Mouse (Mus musculus) limb, embryonic 11.5 days (tissue): ENCODE results near the gene Psmb8. TPM values are rescaled to one million over a fixed set of nuclear protein-coding genes. Genes with fewer than 3 reads are reported as not detected.

Source experiments
- ATAC-seq: fragments of 200-750 bp; cut with Nextera tagmentation; 2 replicates; pipeline ENCODE4 v1.8.0; 2017; ENCODE audit warnings: low read depth; ENCODE audit not compliant: insufficient number of reproducible peaks, low FRiP score, low TSS enrichment
- DNase-seq: peaks from one replicate; pipeline ENCODE4 v3.0.0-alpha.2; 2015; ENCODE audit warnings: low spot score
- H3K27ac ChIP-seq: fragments of 300-500 bp; sonication (generic); replicated peaks from 2 replicates; pipeline ENCODE4 v1.5.1; 2014; ENCODE audit warnings: low read depth, mild to moderate bottlenecking, low read length
- H3K27me3 ChIP-seq: fragments of 300-500 bp; sonication (generic); 2 replicates; pipeline ENCODE4 v1.6.1; 2014; ENCODE audit warnings: mild to moderate bottlenecking, low read length, mixed read lengths; ENCODE audit not compliant: control insufficient read depth, insufficient read depth
- H3K36me3 ChIP-seq: fragments of 300-500 bp; sonication (generic); 2 replicates; pipeline ENCODE4 v1.6.1; 2014; ENCODE audit warnings: mild to moderate bottlenecking, low read length, moderate library complexity, mixed read lengths; ENCODE audit not compliant: control insufficient read depth, insufficient read depth
- H3K4me1 ChIP-seq: fragments of 300-500 bp; sonication (generic); 2 replicates; pipeline ENCODE4 v1.6.1; 2014; ENCODE audit warnings: low read length, mixed read lengths; ENCODE audit not compliant: control insufficient read depth, insufficient read depth
- H3K4me2 ChIP-seq: fragments of 300-500 bp; sonication (generic); 2 replicates; pipeline ENCODE4 v1.6.1; 2014; ENCODE audit warnings: low read depth, mild to moderate bottlenecking, moderate library complexity; ENCODE audit not compliant: severe bottlenecking
- H3K4me3 ChIP-seq: fragments of 300-500 bp; sonication (generic); 2 replicates; pipeline ENCODE4 v1.5.1; 2014; ENCODE audit warnings: low read depth, low read length
- H3K9ac ChIP-seq: fragments of 300-500 bp; sonication (generic); 2 replicates; pipeline ENCODE4 v1.6.1; 2014; ENCODE audit warnings: mild to moderate bottlenecking, low read length
- H3K9me3 ChIP-seq: fragments of 300-500 bp; sonication (generic); 2 replicates; pipeline ENCODE4 v1.6.1; 2016; ENCODE audit warnings: low read length; ENCODE audit not compliant: control insufficient read depth
- WGBS: fragments of 180-500 bp; shearing (Covaris S2); extraction: QIAGEN DNeasy Blood & Tissue Kit; methylation state at CpG from one replicate; pipeline ENCODE4 v1.1.7; 2014; 5-methylcytosine and 5-hydroxymethylcytosine counted together
- polyA plus RNA-seq: library from polyadenylated mRNA; unstranded; fragments of >200 nt; fragmentation: Nextera tagmentation; extraction: Ambion mirVana; gene quantifications from 2 replicates; pipeline ENCODE4 v1.2.1, GENCODE M21; 2014

The Psmb8 gene
- 1.7 and 1.9 TPM in 2 replicates for polyA plus RNA-seq

DNA sequence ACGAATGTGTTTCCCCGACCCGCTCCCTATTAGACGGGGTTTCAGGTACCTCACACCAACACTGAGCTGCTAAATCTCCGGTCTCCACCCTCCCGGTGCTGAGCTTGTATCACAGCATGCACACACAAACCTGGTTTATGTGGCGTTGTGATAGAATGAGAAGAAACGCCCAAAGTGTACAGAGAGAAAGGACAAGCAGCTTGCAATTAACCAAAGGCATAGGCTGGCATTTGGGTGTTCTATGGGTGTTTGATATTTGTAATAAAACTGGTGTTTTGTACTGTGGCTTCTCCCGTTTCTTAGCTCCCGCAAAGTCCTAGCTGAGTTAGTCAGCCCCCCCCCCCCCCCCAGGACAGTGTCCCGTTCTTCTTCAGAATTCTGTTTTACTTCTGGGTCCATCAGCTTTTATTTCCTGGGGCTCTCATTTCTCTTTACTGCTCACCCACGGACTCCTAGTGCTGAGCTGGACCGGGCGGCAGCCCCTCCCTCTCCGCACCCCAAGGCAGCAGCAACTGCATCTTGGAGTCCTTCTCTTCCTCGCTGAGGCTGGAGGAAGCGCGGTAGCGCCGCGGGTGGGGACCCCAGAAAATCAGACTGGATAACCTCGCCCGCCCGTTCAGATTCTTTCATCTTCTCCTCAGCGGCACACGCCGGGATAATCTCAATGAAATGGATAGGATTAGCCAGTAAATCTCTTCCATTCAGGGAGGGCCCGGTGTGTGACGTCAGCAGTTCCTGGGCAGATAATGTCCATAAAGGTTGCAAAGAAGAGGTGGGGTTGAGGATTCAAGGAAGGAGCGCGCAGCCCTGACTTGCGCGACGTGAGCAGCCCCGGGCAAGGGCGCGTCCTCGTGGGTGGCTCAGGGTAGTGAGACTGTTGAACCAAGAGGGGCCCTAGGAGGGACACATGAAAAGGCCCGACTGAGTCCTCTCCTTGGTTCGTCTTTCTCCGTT lies at the start of gene Psmb8:
TSS of gene Psmb8 (plus strand) at position 781 of the 954 bp plus-strand sequence.
- peak within 1 kb of the TSS; percentile 39 for H3K4me2 ChIP-seq
- ATAC-seq = peak; percentile 51; the same call in 1 of the 2 replicates
- no peaks in the 10 kb centered on the region for H3K9me3 ChIP-seq
- no peaks in the 10 kb centered on the region for H3K36me3 ChIP-seq
- peak; percentile 89 for DNase-seq
- H3K4me3 ChIP-seq = peak within 1 kb of the TSS; percentile 17
- 3% methylated on average over 41 of the region's 41 CpGs for WGBS
- peaks cover 60% of the 10 kb centered on the region for H3K27me3 ChIP-seq
- H3K9ac ChIP-seq = no peak within 1 kb of the TSS
- no peaks in the 10 kb centered on the region for H3K4me1 ChIP-seq
- no peak within 1 kb of the TSS for H3K27ac ChIP-seq

GRCm38 (mm10) chr17:34152923-34153322 lies 44.6 kb upstream of the Psmb8 start, which contains the start of gene H2-DMb1:
Gene H2-DMb1, plus strand, starts transcription at chr17:34153072.
- Histone ChIP-seq H3K4me2 (no peak within 1 kb of the TSS), H3K9ac (no peak within 1 kb of the TSS), H3K27me3 (no peaks in the 10 kb centered on the region), H3K4me3 (no peak within 1 kb of the TSS), H3K4me1 (no peaks in the 10 kb centered on the region), H3K9me3 (no peaks in the 10 kb centered on the region), H3K36me3 (no peaks in the 10 kb centered on the region), H3K27ac (no peak within 1 kb of the TSS)
- no peak for ATAC-seq
- peak; percentile 28 for DNase-seq
- WGBS = 72% methylated on average over 4 of the region's 4 CpGs

DNA sequence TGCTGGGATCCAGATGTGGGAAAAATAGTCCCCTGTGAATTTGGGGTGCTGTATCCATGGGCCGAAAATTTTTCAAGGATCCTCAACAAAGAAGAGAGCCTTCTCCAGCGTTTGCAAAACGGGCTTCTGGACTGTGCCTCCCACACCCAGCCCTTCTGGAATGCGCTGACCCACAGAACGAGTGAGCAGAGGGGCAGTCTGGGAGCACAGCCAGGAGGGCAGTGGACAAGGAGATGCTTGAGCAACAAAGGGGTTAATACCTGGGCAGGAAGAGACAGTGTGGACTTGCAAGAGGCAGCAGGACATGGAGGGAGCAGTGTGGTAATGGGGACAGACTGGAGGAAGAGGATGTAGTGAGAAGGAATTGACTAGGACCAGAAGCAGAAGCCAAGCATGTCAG lies 42.0 kb upstream of the Psmb8 start:
- Histone ChIP-seq H3K4me2 (no peak overlapping the region), H3K36me3 (no peaks in the 10 kb centered on the region), H3K9ac (no peak overlapping the region), H3K27me3 (no peaks in the 10 kb centered on the region), H3K4me3 (no peak overlapping the region), H3K9me3 (no peaks in the 10 kb centered on the region), H3K27ac (no peak overlapping the region), H3K4me1 (no peaks in the 10 kb centered on the region)
- 56% methylated on average over 5 of the region's 5 CpGs for WGBS
- ATAC-seq (no peak), DNase-seq (no peak)

DNA sequence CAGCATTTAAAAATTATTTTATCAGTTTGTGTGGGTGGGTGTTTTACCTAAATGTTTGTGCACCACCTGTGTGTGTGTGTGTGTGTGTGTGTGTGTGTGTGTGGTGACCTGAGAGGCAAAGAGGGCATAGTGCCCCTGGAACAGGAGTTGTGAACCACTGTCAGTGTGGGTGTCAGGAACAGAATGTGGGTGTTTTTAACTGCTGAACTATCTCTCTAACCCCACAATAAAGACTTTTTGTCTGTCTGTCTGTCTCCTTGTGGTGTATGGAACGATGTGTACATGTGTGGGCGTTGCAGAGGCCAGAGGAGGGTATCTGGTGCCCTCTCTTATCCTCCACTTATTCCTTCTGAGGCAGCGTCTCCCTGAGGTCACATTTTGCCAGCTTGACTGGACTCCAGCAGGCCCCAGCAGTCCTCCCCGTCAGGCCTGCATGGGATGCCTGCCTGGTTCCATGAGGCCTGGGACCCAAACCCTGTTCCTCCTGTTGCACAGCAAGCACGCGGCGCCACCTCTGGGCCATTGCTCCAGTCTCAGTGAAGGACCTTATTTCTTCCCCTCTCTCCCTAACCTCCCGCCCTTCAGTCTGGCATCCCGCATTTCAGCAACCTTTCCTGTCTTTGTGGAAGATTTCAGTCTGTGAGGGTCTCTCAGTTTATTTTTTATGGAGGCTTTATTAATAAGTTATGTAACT lies 33.2 kb upstream of the Psmb8 start:
- Histone ChIP-seq H3K9me3 (no peaks in the 10 kb centered on the region; the same call in 1 of the 2 replicates), H3K36me3 (no peaks in the 10 kb centered on the region), H3K4me3 (no peak overlapping the region), H3K27ac (no peak overlapping the region), H3K9ac (no peak overlapping the region), H3K4me1 (no peaks in the 10 kb centered on the region), H3K27me3 (peaks cover 3% of the 10 kb centered on the region; the same call in 1 of the 2 replicates), H3K4me2 (no peak overlapping the region)
- 47% methylated on average over 9 of the region's 9 CpGs for WGBS
- ATAC-seq (no peak), DNase-seq (peak; percentile 29)

DNA sequence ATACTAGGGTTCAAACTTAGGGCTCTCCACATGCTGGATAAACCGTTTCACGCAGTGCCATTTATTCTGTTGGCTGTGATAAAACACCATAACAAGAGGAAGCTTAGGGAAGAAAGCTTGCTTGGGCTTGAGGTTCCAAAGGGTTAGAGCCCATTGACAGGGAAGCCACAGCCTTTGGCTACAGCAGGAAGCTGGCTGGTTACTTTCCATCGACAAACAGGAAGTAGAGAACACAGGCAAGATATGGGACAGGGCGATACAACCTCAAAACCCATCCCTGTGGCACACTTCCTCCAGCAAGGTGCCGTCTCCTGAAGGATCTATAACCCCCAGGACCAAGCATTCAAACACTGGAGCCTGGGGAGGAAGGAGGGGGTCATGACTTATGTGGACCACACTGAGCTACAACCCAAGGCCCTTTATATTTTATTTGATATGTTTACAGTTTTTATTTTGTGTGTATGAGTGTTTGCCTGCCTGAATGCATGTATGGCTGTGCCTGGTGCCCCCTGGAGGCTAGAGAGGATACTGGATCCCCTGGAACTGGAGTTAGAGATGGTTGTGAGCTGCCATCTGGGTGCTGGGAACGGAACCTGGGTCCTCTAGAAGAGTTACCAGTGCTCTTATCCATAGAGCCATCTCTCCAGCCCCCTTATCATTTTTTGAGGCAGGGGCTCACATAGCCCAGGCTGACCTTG lies 32.3 kb upstream of the Psmb8 start:
- 80% methylated on average over 6 of the region's 6 CpGs for whole genome bisulfite sequencing
- no peak for ATAC-seq
- Histone ChIP-seq H3K27ac (no peak overlapping the region), H3K9me3 (no peaks in the 10 kb centered on the region; the same call in 1 of the 2 replicates), H3K9ac (no peak overlapping the region), H3K4me1 (no peaks in the 10 kb centered on the region), H3K27me3 (peaks cover 3% of the 10 kb centered on the region; the same call in 1 of the 2 replicates), H3K36me3 (no peaks in the 10 kb centered on the region), H3K4me3 (no peak overlapping the region), H3K4me2 (no peak overlapping the region)
- DNase-seq = no peak

GRCm38 (mm10) chr17:34169279-34169678 lies 28.2 kb upstream of the Psmb8 start:
- no peak overlapping the region for H3K4me2 ChIP-seq
- H3K9me3 ChIP-seq = no peaks in the 10 kb centered on the region
- no peak overlapping the region for H3K9ac ChIP-seq
- H3K27ac ChIP-seq = no peak overlapping the region
- H3K4me1 ChIP-seq = no peaks in the 10 kb centered on the region
- DNase-seq (peak; percentile 45), ATAC-seq (no peak)
- H3K27me3 ChIP-seq = peaks cover 3% of the 10 kb centered on the region; the same call in 1 of the 2 replicates
- no peak overlapping the region for H3K4me3 ChIP-seq
- no peaks in the 10 kb centered on the region for H3K36me3 ChIP-seq
- WGBS = 0% methylated on average over 2 of the region's 2 CpGs

DNA sequence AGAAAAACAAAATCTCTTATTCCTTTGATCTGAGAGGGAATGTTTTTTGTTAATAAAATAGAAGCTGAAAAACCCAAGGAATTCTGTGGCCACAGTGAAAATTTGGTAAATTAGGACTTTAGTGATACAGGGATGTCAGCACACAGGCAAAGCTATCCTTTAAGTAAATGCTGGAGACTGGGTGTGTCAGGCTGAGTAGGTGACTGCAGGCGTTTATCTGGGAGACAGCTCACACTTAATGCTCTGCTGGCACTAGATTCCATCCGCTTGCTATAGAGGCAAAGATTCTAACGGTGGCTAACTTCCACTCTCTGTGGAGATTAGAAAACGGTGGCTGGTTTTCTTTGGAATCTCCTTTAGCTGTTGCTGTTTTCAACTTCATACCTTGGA lies 27.0 kb upstream of the Psmb8 start:
- Histone ChIP-seq H3K27me3 (peaks cover 3% of the 10 kb centered on the region; the same call in 1 of the 2 replicates), H3K4me1 (no peaks in the 10 kb centered on the region), H3K4me3 (no peak overlapping the region), H3K27ac (no peak overlapping the region), H3K9ac (no peak overlapping the region), H3K9me3 (no peaks in the 10 kb centered on the region), H3K4me2 (no peak overlapping the region), H3K36me3 (no peaks in the 10 kb centered on the region)
- DNase-seq (no peak), ATAC-seq (no peak)
- WGBS = 26% methylated on average over 4 of the region's 4 CpGs
